Mouse (Mus musculus): ENCODE data around the gene Dnah5. TPM values are rescaled to one million over a fixed set of nuclear protein-coding genes. Genes with fewer than 3 reads are reported as not detected.

Gene Dnah5
- polyA plus RNA-seq, 2 experiments from 2014 or later, result 0.03 TPM; not detected in 1

DNA sequence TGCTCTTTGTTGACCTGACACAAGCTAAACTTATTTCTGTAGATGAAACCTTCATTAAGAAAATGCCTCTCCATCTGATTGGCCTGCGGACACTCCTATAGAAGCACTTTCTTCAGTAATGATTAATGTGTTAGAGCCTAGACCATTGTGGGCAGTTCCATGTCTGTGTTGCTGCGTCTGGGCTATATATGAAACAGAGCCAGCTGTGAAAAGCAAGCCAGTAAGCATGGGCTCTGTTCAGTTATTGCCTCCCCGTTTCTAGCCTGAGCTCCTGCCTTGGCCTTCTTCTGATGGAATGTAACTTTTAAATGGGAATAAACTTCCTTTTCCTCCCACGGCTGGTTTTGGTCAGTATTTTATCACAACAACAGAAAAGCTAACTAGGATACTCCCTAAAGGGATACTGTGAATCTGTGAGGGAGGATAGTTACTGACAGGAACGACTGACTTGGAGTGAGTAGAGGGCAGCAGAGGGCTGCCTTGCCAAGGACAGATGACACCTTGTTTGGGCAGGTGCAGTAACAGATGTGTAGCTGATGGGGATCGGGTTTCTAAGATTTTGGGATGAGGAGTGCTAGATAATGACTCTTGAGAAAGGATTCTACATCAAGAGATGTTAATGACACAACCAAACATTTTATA, 270.3 kb downstream of the Dnah5 start:
- no peak for ATAC-seq

DNA sequence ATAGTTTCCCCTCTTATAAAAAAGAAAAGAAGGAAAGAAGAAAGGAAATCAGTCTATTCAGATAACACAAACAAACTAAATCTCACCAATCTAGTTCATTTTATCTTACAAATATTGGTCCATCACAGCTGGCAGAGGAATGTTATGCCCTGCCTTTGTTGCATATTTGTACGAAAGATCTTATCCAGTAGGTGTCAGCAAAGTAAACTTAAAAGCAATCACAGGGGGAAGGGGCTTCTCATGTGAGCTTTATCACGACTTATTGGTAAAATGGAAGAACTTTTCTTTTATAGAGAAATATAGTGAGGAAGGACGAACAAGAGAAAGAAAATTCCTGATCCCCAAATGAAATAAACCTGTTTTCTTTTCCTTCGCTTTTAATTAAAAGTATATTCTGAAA, 299.3 kb downstream of the Dnah5 start:
- ATAC-seq, result no peak

DNA sequence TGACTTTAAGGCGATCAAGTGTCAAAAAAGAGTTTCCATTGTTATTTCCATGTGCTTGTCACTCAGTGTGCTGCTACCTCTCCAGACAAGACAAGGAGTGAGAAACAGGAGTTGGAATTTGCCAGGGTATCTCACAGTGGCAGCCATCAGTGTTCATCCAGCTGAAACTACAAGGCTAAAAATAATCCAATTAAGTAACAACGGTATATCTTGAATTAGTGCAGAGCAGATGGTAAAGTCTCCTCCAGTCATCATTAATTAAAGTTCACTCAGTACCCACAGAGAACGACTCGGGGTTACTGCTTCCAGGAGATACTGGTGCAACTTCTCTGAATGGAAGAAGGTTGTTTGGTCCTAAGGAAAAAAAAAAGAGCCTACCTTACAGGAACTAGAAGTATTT, 311.6 kb downstream of the Dnah5 start:
- no peak for ATAC-seq

Other genes with a start within 250 kb of the Dnah5 start
- gene Trio, start 177.9 kb upstream of the Dnah5 start, polyA plus RNA-seq (2017; shearing (Covaris generic)), result 1 to 10 TPM; 7.8 to 8.1 TPM

All from activated CD4-positive, CD25-positive, alpha-beta regulatory T cell, adult 4 months (primary cell).